Mouse (Mus musculus) kidney, adult 2 months (tissue): ENCODE data around the gene Mapk12.

Experiments used
- CTCF ChIP-seq: fragments of 200-500 bp; conservative IDR thresholded peaks from 2 replicates; pipeline ENCODE4 v1.5.1; 2011; ENCODE audit warnings: low read depth, mild to moderate bottlenecking, control low read depth, low read length, moderate library complexity, mixed read lengths; ENCODE audit not compliant: insufficient read depth, insufficient read length
- POLR2A ChIP-seq: fragments of 200-500 bp; IDR thresholded peaks from one replicate; pipeline ENCODE4 v1.6.1; 2011; ENCODE audit warnings: low read depth, low read length, control low read depth

DNA sequence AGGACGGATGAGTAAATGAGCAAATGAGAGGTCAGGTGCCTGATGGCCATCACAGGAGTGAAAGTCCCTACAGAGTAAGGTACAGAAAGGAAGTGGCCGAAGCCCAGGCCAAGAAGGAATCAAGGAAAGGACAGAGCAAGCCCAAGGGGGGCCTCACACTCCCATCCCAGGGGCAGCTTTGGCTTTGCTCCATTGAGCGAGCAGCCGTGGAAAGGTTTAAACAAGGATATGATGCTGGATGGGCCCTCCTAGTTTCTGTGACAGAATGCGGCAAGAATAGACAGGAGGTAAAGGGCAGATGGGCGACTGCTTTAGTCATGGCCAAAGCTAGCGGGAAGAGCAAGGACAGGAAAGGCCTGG, 2.5 kb downstream of the Mapk12 start:
- TF ChIP-seq CTCF (no peak), POLR2A (no peak)
